Mouse (Mus musculus) gastrocnemius, postnatal 4 days (tissue): ENCODE results near the gene Efnb2. TPM values are rescaled to one million over a fixed set of nuclear protein-coding genes. Genes with fewer than 3 reads are reported as not detected.
A peak's percentile ranks its signal among the peaks of the same experiment; 100 is the strongest.

Experiments
- DNase-seq, 2 experiments: peaks; one replicate each; pipeline ENCODE4 v3.0.0; 2021 to 2022; ENCODE audit warnings: low spot score in 2 of 2, mixed read lengths in 2 of 2
- total RNA-seq, 2 experiments: library from RNA; stranded (reverse); gene quantifications; 2 replicates each; pipeline ENCODE4 v1.2.3; 2021

Gene Efnb2
- total RNA-seq, 2 experiments from 2014 or later, result 25.1 to 28.3 TPM

DNA sequence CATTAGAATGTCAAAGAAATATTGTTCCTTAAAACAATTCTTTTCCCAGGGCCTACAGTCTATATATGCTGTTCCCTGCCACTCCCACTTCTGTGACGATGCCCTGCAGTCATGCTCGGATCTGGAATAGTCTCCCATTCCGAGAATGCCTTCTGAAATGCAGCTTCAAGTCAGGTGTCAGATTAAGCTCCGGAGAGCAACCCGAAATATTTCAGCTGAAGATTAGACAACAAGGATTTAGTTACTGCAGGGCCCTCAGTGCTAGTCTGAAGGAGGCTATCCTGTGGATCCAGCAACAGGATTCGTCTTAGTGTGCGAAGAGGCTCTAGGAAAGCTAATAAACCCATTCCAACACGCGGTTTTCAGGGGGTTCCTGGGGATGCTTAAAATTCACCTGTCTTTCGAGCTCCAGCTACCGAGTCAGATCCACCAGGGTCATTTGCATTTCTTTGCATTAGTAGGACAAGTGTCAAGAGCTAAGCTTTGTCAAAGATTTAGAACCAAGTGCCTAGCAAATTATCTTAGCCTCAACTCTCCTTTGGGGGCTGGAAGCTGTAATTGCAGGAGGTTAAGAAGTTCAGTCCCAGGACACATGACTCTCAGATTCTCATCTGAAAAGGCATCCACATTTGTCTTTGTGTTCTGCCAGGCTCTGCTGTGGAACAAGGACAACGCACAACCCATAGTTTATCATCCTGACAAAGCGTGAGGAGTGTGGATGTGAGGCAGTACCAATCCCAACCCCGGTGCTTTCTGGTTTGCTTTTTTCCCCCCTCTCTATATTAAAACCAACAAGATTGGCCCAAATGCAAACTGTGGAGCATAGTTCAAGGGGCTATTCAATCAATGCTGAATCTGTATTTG, 4.2 kb downstream of the Efnb2 start:
- no peak for DNase-seq

DNA sequence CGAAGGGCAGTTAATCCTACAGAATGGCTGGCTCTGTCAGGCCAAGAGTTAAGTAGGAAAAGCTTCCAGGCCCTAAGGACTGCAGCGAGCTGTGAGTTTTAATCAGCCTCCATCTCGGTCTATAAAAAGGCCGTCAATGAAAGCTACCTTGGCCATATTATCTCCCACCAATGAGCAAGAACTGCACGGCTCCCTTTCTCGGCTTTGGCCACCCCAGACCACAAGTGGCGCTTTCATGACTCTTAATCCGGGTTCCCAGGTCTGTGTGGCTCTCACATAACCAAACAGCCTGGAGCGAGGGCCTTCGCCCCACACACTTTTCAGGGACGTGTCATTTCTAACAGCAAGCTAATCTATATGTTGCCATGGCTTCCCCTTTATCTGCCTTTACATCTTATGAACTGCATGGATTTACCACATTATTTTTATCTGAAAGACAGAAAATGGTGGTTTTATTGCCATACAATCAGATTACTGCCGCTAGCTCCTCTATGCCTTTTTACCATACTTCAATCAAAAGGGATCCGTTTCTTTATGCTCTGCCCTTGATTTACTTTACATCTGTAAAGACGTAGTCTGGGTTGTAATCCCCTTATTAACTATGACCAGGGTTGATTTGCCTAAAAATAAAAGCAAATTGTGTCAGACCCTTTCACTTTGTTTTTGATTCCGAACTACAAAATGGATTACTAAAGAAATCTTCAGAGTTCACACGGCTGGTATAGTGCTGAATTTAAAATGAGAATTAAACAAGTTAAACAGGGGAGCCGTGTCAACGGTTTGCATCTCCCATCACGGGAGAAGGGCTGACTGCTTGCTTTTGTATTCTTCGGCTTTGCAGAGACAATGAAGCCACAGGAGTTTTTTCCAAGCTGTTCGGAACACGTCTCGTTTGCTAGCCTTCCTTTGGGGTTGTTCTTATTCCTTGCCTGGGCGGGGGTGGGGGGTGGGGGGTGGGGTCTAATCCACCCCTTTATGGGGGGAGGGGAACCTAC, 5.4 kb downstream of the Efnb2 start:
- DNase-seq, result no peak

DNA sequence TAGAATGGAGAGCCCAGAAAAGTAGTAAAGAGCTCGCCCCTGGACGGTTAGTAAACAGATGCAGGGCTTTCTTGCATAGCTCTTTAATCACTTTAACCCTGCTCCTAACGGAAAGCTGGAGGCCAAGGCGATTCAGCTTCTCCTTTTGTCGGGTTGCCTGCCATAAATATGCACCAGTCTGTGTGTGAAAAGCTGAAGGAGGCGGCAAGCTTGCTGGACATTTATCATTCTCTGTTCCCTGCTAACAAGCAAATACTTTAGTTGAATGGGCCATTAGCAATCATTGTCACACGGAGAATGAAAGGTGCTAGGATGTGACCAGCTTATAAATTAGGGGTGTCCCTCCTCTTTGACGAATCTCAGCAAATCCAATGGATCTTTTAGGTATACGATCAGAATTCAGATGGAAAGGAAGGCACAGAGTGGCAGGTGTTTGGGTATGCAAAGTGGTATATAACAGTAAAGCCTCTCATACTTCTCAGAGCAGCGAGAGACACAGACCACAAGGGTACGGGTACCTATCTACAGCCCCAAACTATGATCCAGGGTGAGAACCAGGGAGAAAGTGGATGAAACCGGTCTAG, 7.0 kb downstream of the Efnb2 start:
- no peak for DNase-seq

DNA sequence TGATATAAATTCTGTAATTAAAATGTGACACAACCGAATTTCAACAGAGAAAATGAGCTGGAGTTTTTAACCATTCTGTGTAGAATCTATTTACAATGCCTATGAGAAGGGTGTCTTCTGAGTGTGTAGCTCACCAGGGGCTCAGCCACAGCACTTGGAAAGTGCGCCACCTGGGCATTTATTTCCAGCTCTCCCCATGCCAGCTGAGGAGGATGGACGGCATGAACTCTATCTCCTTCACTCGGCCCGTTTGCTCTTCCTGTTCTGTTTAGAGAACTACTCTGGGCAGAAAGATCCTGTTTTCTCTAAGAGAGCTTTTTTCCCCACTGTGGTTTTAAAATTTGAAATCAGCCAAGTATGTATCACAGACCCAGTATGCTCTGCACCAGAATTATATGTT, 7.7 kb downstream of the Efnb2 start:
- no peak for DNase-seq

DNA sequence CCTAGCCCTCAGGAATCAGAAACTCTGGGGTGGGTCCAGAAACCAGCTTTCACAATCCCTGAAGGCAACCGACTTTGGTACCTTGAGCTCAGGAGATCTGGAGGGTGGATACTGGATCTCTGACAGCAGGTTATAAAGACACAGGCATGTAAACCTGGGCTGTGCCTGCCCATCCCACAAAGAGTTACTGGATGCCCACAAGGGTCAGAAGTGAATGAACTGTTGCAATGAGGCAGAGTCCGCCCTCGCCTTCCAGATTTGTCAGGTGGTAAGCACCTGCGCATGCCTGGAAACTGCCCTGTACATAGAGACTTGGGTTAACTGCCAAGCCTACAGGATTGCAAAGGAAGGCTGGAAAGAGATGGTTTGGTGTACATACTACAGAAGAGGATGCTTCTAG, 8.7 kb downstream of the Efnb2 start:
- no peak for DNase-seq

DNA sequence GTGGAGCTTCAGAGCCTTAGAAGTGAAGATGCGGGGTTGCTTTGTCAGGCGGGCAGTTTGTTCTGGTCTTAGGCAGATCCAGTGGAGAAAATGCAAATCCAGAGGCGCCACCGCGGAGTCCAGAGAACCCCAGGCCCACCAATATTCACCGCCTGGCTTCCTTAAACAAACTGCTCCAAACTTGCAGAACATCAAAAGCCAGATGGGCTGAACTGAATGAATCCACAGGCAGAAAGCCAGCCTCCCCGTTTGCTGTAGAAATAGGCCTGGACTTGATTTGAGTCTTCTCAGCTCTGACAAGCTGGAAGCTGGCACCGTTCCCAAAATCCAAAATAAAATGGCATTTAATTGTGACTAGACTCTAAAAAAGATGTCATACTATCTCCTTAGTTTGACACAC, 11.1 kb downstream of the Efnb2 start:
- peak in 1 of 2 experiments; percentile 44 for DNase-seq

- no peak for DNase-seq
These were observed 11.5 kb downstream of the Efnb2 start for GRCm38 (mm10) chr8:8649536-8649935.

- DNase-seq, result no peak
These were observed 12.4 kb downstream of the Efnb2 start for GRCm38 (mm10) chr8:8648686-8649085.

DNA sequence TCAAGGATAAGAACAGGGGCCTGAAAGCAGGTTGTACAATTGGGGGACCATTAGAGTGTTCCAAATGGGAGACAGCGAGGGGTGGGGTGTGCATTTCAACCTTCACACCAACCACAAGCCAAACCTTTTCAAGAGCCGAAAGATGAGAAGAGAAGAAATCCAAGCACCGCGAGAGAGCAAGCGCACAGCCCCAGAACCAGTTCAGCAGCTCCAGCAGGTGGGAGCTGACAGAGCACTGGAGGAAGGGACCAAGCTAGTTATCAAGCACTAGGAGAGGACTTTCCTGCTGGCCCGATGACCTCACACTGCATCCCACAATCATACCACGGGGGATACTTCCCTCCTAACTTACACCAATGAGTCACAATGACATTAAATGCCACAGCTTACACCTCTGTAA, 13.2 kb downstream of the Efnb2 start:
- no peak for DNase-seq

DNA sequence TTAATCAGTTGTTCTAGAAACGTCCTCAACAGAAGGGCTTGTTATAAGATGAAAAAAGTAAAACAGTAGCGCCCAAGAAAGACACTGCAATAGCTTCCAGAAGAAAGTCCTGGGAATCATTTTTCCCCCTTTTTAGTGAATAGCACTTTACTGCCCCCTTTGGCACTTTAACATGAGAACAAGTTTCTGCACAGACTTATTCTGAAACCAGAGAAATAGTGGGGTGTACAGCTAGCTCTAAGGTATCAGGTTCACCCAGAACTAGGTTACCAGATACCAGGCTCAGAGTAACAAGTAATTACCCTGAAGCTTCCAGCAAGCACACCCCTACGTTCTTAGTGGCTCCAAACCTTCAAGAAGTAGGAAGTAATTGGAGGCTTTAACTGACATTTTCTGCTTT, 13.7 kb downstream of the Efnb2 start:
- no peak for DNase-seq

DNA sequence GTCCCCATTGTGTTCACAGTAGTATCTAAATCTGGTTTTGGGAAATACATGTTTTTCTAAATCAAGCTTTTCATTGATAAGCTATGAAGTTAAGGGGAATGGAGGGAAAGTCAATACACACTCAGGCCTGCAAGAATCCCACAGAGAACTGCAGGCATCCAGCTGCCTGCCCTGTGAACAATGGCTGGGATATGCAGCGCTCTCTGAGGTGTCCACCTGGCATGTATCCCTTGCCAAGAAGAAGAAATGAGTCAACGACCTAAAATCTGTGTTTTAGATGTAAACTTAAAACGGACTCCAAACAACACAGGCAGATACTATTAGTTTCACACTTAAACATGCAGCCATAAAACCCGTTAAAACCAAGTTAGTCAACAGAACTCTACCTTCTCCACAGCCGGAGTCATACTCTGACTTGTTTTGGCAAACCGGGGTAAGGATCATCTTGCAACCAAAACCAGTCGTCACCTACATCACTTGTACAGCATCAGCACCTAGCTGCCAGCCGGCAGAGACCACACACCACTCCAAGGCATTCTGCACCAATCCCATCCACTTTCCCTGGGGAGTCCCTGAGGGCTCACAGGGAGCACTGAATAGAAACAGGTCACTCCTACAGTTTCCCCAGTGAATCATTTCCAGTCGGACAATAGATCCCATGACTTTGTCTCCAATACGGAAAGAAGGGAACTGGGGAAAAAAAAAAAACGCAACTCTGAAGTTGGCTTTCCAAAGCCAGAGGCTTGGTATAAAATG, 16.7 kb downstream of the Efnb2 start:
- no peak for DNase-seq

GRCm38 (mm10) chr8:8640264-8640588, 20.8 kb downstream of the Efnb2 start:
- no peak for DNase-seq

GRCm38 (mm10) chr8:8639569-8640263, 21.3 kb downstream of the Efnb2 start:
- no peak for DNase-seq

- no peak for DNase-seq
These were observed 29.6 kb downstream of the Efnb2 start for GRCm38 (mm10) chr8:8631394-8631793.

- DNase-seq, result no peak
These were observed 37.0 kb downstream of the Efnb2 start for GRCm38 (mm10) chr8:8624017-8624416.

- DNase-seq, result no peak
These were observed 37.6 kb downstream of the Efnb2 start for GRCm38 (mm10) chr8:8623486-8623885.

- no peak for DNase-seq
These were observed 38.6 kb downstream of the Efnb2 start for GRCm38 (mm10) chr8:8622476-8622875.

DNA sequence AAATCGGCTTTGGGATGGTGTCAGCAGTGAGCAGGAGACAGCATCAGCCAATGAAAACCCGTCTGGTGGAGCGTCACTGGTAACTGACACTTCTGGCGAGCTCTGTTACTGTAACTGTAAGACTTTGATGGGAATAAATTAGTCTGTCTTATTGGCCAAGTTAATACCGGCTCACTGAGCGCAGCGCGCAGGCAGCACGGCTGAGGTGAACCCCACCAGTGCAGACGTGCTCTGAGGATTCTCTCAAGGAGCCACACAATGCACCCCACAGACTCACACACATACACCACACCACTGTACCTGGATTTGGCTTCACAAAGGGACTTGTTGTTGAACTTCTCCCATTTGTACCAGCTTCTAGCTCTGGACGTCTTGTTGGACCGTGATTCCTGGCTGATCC, 39.0 kb downstream of the Efnb2 start:
- no peak for DNase-seq

DNA sequence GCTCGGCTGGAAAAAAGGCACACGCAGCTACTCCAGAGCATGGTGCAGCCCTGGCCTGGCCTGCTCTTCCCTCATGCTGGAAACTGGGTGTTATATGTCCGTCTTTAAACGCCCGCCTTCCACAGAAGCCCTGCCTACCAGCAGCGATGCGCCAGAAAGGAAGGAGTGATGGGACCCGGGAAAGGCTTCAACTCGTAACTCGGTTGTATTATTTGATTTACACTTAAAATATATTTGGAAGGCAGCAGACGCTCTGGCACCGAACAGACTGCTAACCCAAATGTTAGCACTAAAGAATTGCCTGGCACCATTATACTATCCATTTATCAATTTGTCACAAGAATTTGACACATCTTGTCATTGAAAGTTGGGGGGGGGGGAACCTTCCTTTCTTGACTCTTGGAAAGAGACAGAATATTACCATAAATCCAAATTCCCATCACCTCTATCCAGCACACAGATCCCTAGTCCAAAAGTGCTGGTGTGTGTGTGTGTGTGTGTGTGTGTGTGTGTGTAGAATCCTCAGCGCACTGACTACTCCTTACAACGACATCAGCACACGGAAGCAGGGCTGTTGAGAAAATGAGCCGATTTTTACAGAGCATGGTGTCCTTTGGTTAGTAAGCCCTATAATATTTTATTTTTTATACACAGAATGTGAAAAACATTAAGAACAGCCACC, 39.7 kb downstream of the Efnb2 start:
- no peak for DNase-seq

DNA sequence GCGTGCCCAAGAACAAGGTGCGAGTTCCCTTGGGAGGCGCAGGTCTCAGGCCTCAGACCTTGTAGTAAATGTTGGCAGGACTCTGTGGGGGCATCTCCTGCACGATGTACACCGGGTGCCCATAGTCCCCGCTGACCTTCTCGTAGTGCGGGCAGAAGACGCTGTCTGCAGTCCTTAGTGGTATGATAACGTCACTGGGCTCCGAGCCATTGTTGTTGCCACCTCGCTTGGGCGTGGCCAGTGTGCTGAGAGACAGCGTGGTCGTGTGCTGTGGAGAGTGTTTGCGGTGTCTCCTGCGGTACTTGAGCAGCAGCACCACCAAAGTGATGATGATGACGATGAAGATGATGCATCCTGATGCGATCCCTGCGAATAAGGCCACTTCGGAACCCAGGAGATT, 40.5 kb downstream of the Efnb2 start:
- no peak for DNase-seq
